Mouse (Mus musculus) G1E (cell line): ENCODE measurements around the gene Zdhhc22. TPM values are rescaled to one million over a fixed set of nuclear protein-coding genes. Genes with fewer than 3 reads are reported as not detected.

Source experiments
- ATAC-seq: 2 replicates; pipeline ENCODE4 v1.8.0; 2016; ENCODE audit warnings: mild to moderate bottlenecking; ENCODE audit not compliant: insufficient number of reproducible peaks, poor library complexity, low FRiP score, severe bottlenecking; ENCODE audit errors: extremely low read depth
- DNase-seq: peaks from one replicate; pipeline ENCODE4 v3.0.0; 2012; ENCODE audit warnings: low spot score
- H3K27me3 ChIP-seq: 2 replicates; pipeline ENCODE4 v1.6.1; 2012; ENCODE audit warnings: mild to moderate bottlenecking, low read length, inconsistent platforms; ENCODE audit not compliant: insufficient read depth
- H3K36me3 ChIP-seq: replicated peaks from 2 replicates; pipeline ENCODE3; 2012; ENCODE audit warnings: mild to moderate bottlenecking, inconsistent platforms
- H3K4me1 ChIP-seq: 2 replicates; pipeline ENCODE4 v1.6.1; 2012; ENCODE audit warnings: low read depth, low read length, inconsistent platforms, mixed read lengths; ENCODE audit not compliant: insufficient read depth
- H3K4me3 ChIP-seq: 2 replicates; pipeline ENCODE4 v1.5.1; 2012; ENCODE audit warnings: low read depth, mild to moderate bottlenecking, inconsistent platforms, low read length, moderate library complexity, mixed read lengths
- H3K9me3 ChIP-seq: replicated peaks from 2 replicates; pipeline ENCODE4 v1.6.1; 2012; ENCODE audit warnings: inconsistent platforms
- CTCF ChIP-seq: IDR thresholded peaks from 2 replicates; pipeline ENCODE4 v1.5.1; 2012; ENCODE audit warnings: low read depth, low read length, inconsistent platforms, mixed read lengths
- GATA1 ChIP-seq: IDR thresholded peaks from 2 replicates; pipeline ENCODE4 v1.6.1; 2012; ENCODE audit warnings: borderline replicate concordance, low read length, inconsistent platforms, mixed read lengths
- GATA2 ChIP-seq: IDR thresholded peaks from 2 replicates; pipeline ENCODE4 v1.6.1; 2012; ENCODE audit warnings: low read depth, low read length, inconsistent platforms, borderline replicate concordance
- POLR2AphosphoS5 ChIP-seq: IDR thresholded peaks from 2 replicates; pipeline ENCODE4 v1.6.1; 2012; ENCODE audit warnings: low read depth, low read length, inconsistent platforms; ENCODE audit not compliant: insufficient replicate concordance
- TAL1 ChIP-seq: conservative IDR thresholded peaks from 2 replicates; pipeline ENCODE4 v1.6.1; 2012; ENCODE audit warnings: low read depth, low read length, inconsistent platforms, mixed read lengths
- polyA plus RNA-seq: library from polyadenylated mRNA; stranded (reverse); fragments of >175 nt; gene quantifications from 2 replicates; pipeline ENCODE4 v1.2.3, GENCODE M21; 2012
- total RNA-seq, 2 experiments: library from RNA; stranded (forward) in 1 of 2; stranded (reverse) in 1 of 2; fragments of 200-1000 nt in 1 of 2; fragments of >200 nt in 1 of 2; fragmentation: Nextera tagmentation in 1 of 2; gene quantifications; 2 replicates each; pipeline ENCODE4 v1.2.3; 2014 to 2017

Gene Zdhhc22
- total and polyA plus RNA-seq, 3 experiments = 0.11 TPM; not detected in 2

DNA sequence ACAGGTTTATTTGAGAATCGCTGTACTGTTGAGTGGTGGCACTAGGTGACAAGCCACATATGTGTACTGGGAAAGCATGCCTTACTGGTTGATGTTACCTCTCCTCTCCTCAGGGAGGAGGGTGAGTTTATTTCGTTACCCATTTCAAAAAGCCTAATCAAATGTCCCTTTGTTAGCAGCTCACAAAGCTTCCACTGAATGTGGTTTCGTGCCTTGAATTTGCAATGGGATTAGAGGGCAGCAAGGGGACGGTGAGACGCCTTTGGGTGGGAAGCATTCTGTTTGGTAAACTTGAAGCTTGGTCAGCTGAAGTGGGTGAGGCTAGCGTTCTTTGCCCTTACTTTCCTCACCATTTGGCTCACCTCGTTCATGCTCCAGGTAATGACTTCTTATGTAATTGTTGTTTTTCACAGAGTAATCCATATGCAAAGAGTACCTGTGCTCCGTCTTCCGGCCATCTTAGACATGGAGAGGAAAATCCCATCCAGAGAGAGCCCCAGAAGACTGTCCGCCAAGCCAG is 37.8 kb downstream of the Zdhhc22 start:
- Histone ChIP-seq H3K27me3 (no peaks in the 10 kb centered on the region), H3K4me1 (peaks cover 43% of the 10 kb centered on the region), H3K9me3 (no peaks in the 10 kb centered on the region), H3K4me3 (no peak overlapping the region), H3K36me3 (peaks cover 63% of the 10 kb centered on the region)
- ATAC-seq (no peak), DNase-seq (no peak)
- TF ChIP-seq POLR2AphosphoS5 (no peak), TAL1 (no peak), GATA2 (no peak), CTCF (no peak), GATA1 (no peak)

DNA sequence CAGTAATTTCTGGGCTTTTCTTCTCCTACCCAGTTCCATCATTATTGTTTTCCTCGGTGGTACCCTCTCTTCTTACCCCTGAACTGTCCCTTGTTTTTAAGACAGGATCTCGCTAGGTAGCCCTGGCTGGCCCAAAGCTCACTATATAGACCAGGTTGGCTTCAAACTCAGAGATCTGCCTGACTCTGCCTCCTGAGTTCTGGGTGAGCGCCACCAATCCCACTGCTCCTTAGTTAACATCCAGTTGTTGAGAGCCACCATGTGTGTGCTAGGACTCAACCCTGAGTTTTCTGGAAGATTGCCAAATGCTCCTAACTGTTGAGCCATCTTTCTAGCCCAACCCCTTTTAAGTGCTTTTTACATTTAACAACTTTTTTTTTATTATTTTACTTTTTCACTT is 39.3 kb downstream of the Zdhhc22 start:
- H3K36me3 ChIP-seq = peaks cover 50% of the 10 kb centered on the region
- no peak for TF ChIP-seq TAL1
- no peak for TF ChIP-seq GATA2
- TF ChIP-seq GATA1 = no peak
- DNase-seq (no peak), ATAC-seq (no peak)
- peak overlapping the region; percentile 42; the same call in 1 of the 2 replicates for H3K4me3 ChIP-seq
- no peaks in the 10 kb centered on the region for H3K27me3 ChIP-seq
- no peaks in the 10 kb centered on the region for H3K9me3 ChIP-seq
- peaks cover 49% of the 10 kb centered on the region for H3K4me1 ChIP-seq

DNA sequence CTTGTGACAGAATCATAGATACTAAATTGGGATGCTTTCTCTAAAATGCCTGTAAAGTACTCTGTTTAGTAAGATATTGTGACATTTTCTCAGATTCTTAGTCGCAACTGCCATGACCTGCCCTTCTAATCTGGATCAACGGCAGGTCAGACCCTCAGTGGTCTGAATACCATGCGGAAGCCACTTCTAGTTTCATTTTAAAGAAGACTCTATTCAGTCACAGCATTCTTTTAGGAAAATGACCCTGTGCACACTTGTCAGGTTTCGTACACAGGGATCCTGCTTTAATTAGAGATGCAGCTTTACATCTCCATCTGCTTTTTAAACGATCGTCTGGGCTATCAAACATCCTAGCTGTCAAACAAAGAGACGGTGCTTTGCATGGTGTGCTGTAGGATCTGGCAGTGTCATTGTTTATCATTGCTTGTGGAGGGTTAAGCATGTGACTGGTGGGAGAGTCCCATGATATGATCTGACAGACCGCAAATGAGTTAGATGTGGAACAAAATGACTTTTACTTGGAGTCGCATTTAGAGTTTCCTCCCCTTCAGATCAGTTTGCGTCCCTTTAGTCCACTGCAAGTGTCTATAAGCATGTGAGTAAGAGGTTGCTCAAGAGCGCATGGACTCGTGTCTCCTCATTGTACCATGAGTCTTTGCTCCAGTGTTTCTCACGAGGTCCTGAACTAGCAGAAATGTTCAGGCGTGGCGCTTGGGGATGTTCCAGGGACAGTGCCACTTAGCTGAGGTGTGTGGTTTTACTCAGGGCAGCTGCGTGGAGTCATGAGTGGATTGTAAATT is 39.9 kb downstream of the Zdhhc22 start:
- Histone ChIP-seq H3K4me3 (peak overlapping the region; percentile 42; the same call in 1 of the 2 replicates), H3K36me3 (peaks cover 44% of the 10 kb centered on the region), H3K4me1 (peaks cover 55% of the 10 kb centered on the region), H3K9me3 (no peaks in the 10 kb centered on the region), H3K27me3 (no peaks in the 10 kb centered on the region)
- ATAC-seq (peak; percentile 52), DNase-seq (peak; percentile 61)
- TF ChIP-seq CTCF (no peak), POLR2AphosphoS5 (no peak), GATA1 (no peak), TAL1 (no peak), GATA2 (no peak)

DNA sequence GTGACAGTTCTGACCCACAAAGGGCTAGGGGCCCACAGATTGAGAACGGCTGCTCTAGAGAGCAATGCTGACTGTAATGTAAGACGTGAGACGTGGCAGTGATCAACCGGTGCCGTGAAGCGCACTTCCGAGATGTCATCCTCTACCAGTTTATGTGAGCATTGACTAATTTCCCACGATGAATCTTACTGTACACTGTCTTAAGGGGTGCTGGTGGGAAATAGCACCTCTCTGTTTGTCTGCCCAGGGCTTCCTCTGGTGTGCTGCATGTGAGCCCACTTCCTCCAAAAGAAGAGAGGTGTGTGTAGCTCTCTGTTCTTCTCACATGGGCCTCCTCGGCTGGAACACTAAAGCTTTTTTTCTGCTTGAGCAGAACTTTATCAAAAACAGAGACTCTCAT is 40.7 kb downstream of the Zdhhc22 start:
- Histone ChIP-seq H3K9me3 (no peaks in the 10 kb centered on the region), H3K4me1 (peaks cover 63% of the 10 kb centered on the region), H3K36me3 (peaks cover 39% of the 10 kb centered on the region), H3K27me3 (no peaks in the 10 kb centered on the region), H3K4me3 (peak overlapping the region; percentile 54; the same call in 1 of the 2 replicates)
- no peak for DNase-seq
- no peak for ATAC-seq
- no peak for TF ChIP-seq POLR2AphosphoS5
- no peak for TF ChIP-seq CTCF
- TF ChIP-seq GATA2 = no peak
- TF ChIP-seq GATA1 = no peak
- TF ChIP-seq TAL1 = no peak

DNA sequence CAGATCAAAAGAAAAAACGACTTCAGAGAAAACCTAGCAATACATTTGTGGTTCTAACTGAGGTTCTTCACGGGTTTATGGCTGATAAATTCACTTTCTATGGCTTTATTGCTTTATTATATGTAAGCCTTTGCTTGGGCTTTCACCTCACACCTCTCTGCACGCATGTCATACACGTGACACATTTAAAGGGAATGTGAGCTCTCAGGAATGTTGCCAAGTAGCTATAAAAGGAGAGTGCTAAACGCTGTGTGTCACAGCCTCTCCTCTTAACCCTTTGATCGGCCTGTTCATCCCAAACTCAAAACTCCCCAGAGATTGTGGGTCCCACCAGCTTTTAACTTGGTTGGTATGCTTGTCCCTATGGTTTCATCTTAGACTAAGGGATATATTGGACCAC is 41.6 kb downstream of the Zdhhc22 start:
- DNase-seq (no peak), ATAC-seq (no peak)
- peak overlapping the region; percentile 77; the same call in 1 of the 2 replicates for H3K4me3 ChIP-seq
- no peaks in the 10 kb centered on the region; the same call in 1 of the 2 replicates for H3K27me3 ChIP-seq
- H3K36me3 ChIP-seq = peaks cover 31% of the 10 kb centered on the region
- TF ChIP-seq GATA1 (no peak), GATA2 (no peak), TAL1 (no peak), POLR2AphosphoS5 (no peak), CTCF (no peak)
- H3K4me1 ChIP-seq = peaks cover 64% of the 10 kb centered on the region
- H3K9me3 ChIP-seq = no peaks in the 10 kb centered on the region

- H3K9me3 ChIP-seq = no peaks in the 10 kb centered on the region
- peaks cover 24% of the 10 kb centered on the region for H3K36me3 ChIP-seq
- DNase-seq (peak; percentile 32), ATAC-seq (no peak)
- H3K27me3 ChIP-seq = peaks cover 7% of the 10 kb centered on the region
- TF ChIP-seq CTCF = no peak
- peaks cover 64% of the 10 kb centered on the region for H3K4me1 ChIP-seq
- H3K4me3 ChIP-seq = peak overlapping the region; percentile 77
Observed at GRCm38 (mm10) chr12:86947681-86948401, 42.4 kb downstream of the Zdhhc22 start.
